Mouse (Mus musculus): Measurements from ENCODE around the gene Raver1. TPM values are rescaled to one million over a fixed set of nuclear protein-coding genes. Genes with fewer than 3 reads are reported as not detected.

The Raver1 gene
- not detected in 2 replicates for polyA plus RNA-seq (2012; ENCODE audit: insufficient read depth, insufficient read length, low replicate concordance, missing spikeins)

DNA sequence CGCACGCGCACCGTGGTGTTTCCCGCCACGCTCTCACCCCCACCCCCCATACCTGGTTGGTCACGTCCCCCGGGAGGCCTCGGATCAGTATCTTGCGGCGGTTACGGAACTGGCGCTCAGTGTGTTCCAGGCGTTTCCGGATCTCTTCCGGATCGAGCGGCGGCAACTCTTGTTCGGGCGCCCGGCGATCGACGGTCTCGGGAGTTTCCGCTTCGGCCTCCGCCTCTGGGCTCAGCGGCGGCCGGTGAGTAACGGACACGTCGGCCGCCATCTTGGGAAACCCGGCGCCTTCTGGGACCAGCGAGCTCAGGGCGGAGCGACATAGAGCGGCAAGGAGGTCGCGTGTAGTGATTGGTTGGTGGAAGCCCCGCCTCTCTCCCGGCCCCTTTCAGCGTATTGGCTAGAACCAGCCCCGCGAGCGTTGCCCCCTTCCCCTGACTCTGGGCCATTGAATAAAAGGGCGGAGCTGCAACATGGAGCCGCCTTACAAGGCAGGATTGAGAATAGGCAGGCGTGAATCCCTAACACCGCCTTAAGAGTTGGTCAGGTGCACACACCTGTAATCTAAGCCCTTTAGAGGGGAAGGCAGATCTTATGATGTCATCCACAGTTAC, at the start of gene Raver1, which contains the start of gene Gm38431:
TSS of gene Raver1 (minus strand) at position 302 of the 614 bp plus-strand sequence.
TSS of gene Gm38431 (minus strand) at position 291 of the 614 bp plus-strand sequence.
- TF ChIP-seq CTCF (IDR thresholded peaks at IDR 0.05; ENCODE audit: insufficient read depth, low read depth, low read length) (no peak), POLR2A (IDR thresholded peaks at IDR 0.05; ENCODE audit: insufficient read depth, low read depth, low read length) (peak; percentile 82; the same call in 1 of the 2 replicates)
- H3K27ac ChIP-seq (ENCODE audit: insufficient read depth, low read depth, low read length) = peak within 1 kb of the TSS; percentile 57
- H3K4me1 ChIP-seq (ENCODE audit: control insufficient read depth, insufficient read depth, low read length) = peaks cover 17% of the 10 kb centered on the region
- H3K4me3 ChIP-seq (ENCODE audit: insufficient read depth, low read depth, low read length) = peak within 1 kb of the TSS; percentile 86
- under 1% methylated on average over 54 of the region's 54 CpGs for WGBS

GRCm38 (mm10) chr9:21138386-21138785, 46.6 kb upstream of the Raver1 start:
- 83% methylated on average over 4 of the region's 4 CpGs for WGBS
- TF ChIP-seq CTCF (IDR thresholded peaks at IDR 0.05; ENCODE audit: insufficient read depth, low read depth, low read length) = no peak
- TF ChIP-seq POLR2A (IDR thresholded peaks at IDR 0.05; ENCODE audit: insufficient read depth, low read depth, low read length) = no peak
- peaks cover 11% of the 10 kb centered on the region for H3K4me1 ChIP-seq (ENCODE audit: control insufficient read depth, insufficient read depth, low read length)
- no peak overlapping the region for H3K4me3 ChIP-seq (ENCODE audit: insufficient read depth, low read depth, low read length)
- no peak overlapping the region for H3K27ac ChIP-seq (ENCODE audit: insufficient read depth, low read depth, low read length)

DNA sequence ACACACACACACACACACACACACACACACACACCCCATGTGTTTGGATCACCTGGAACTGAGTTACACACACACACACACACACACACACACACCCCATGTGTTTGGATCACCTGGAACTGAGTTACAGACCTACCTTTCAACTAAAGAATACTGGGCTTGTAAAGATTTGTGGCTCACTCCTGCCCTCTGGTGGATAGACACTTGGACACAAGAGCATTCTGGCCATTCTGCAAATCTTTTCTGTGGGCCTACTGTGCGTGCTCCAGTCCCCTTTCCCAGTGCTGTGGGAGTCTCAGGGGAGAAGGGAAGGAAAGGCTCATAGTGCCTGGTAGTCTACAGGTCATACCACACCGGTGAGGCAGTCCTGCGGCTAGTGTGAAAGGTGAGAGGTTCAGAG, 45.4 kb upstream of the Raver1 start:
- TF ChIP-seq CTCF (IDR thresholded peaks at IDR 0.05; ENCODE audit: insufficient read depth, low read depth, low read length) (peak; percentile 35; the same call in 1 of the 2 replicates), POLR2A (IDR thresholded peaks at IDR 0.05; ENCODE audit: insufficient read depth, low read depth, low read length) (no peak)
- WGBS = 52% methylated on average over 3 of the region's 3 CpGs
- no peak overlapping the region for H3K4me3 ChIP-seq (ENCODE audit: insufficient read depth, low read depth, low read length)

GRCm38 (mm10) chr9:21136401-21136800, 44.6 kb upstream of the Raver1 start:
- TF ChIP-seq POLR2A (IDR thresholded peaks at IDR 0.05; ENCODE audit: insufficient read depth, low read depth, low read length) = no peak
- no peak for TF ChIP-seq CTCF (IDR thresholded peaks at IDR 0.05; ENCODE audit: insufficient read depth, low read depth, low read length)
- H3K4me1 ChIP-seq (ENCODE audit: control insufficient read depth, insufficient read depth, low read length) = peaks cover 11% of the 10 kb centered on the region
- no peak overlapping the region for H3K27ac ChIP-seq (ENCODE audit: insufficient read depth, low read depth, low read length)
- no peak overlapping the region for H3K4me3 ChIP-seq (ENCODE audit: insufficient read depth, low read depth, low read length)
- WGBS = 72% methylated on average over 6 of the region's 6 CpGs

More for the DNA sequence above, 45.4 kb upstream of the Raver1 start:
- peaks cover 11% of the 10 kb centered on the region for H3K4me1 ChIP-seq (ENCODE audit: control insufficient read depth, insufficient read depth, low read length)
- H3K27ac ChIP-seq (ENCODE audit: insufficient read depth, low read depth, low read length) = no peak overlapping the region

DNA sequence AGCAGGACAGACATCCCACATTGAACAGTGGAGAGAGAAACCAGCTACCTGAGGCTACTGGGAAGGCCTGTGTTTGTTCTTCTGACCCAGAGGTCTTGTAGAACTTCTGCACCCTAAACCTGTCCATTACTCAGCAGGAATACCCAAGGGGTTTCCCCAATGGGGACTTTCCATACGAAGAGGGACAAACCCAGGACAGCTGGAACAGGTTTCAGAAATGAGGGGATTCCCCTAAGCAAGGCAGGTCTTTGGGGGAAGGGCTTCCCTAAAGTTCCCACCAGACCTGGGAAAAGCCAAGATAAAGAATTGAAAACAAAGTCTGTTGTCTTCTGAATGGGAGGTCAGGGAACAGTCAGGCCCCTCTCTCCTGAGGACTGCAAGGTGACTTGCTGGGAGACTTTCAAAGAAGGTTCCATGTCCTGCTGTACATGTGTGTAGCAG, 44.2 kb upstream of the Raver1 start:
- Histone ChIP-seq H3K4me3 (ENCODE audit: insufficient read depth, low read depth, low read length) (no peak overlapping the region), H3K27ac (ENCODE audit: insufficient read depth, low read depth, low read length) (0 out of 2 replicates have a peak overlapping the region, but pooled peaks have one; percentile 45), H3K4me1 (ENCODE audit: control insufficient read depth, insufficient read depth, low read length) (peaks cover 11% of the 10 kb centered on the region)
- 72% methylated on average over 1 of the region's 1 CpGs for WGBS
- no peak for TF ChIP-seq CTCF (IDR thresholded peaks at IDR 0.05; ENCODE audit: insufficient read depth, low read depth, low read length)
- no peak for TF ChIP-seq POLR2A (IDR thresholded peaks at IDR 0.05; ENCODE audit: insufficient read depth, low read depth, low read length)

- whole genome bisulfite sequencing = 69% methylated on average over 4 of the region's 4 CpGs
Measured at GRCm38 (mm10) chr9:21135329-21135890, 43.6 kb upstream of the Raver1 start.

GRCm38 (mm10) chr9:21134595-21135328, 43.0 kb upstream of the Raver1 start:
- peak overlapping the region; percentile 83 for H3K27ac ChIP-seq (ENCODE audit: insufficient read depth, low read depth, low read length)

More at GRCm38 (mm10) chr9:21135329-21135890, 43.6 kb upstream of the Raver1 start:
- TF ChIP-seq CTCF (IDR thresholded peaks at IDR 0.05; ENCODE audit: insufficient read depth, low read depth, low read length) = no peak
- no peak for TF ChIP-seq POLR2A (IDR thresholded peaks at IDR 0.05; ENCODE audit: insufficient read depth, low read depth, low read length)
- Histone ChIP-seq H3K4me1 (ENCODE audit: control insufficient read depth, insufficient read depth, low read length) (peaks cover 11% of the 10 kb centered on the region), H3K4me3 (ENCODE audit: insufficient read depth, low read depth, low read length) (no peak overlapping the region), H3K27ac (ENCODE audit: insufficient read depth, low read depth, low read length) (peak overlapping the region; percentile 81)

DNA sequence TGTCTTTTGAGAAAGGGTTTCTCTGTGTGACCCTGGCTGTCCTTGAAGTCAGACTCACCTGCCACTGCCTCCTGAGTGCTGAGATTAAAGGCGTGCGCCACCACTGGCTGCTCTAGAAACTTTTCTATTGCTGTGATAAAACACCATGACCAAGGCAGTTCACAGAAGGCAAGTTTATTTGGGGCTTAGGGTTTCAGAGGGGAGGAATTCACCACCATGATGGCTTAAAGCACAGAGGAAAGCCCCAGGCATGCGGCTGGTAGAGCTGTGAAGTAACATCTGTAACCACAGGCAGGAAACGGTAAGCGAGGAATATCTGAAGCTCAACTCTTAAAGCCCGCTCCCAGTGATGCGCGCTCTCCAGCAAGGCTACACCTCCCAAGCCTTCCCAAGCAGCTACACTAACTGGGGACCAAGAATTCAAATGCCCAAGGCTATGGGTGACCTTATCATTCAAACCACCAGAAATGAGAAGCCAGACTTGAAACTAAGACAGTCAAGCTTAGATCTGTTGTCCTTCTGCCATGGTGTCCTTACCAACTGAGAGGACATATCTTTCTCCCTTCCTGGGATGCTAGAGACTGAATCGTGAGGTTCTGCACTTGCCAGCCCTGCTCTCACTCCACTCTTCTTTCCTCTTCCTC, 41.4 kb upstream of the Raver1 start:
- Histone ChIP-seq H3K27ac (ENCODE audit: insufficient read depth, low read depth, low read length) (no peak overlapping the region), H3K4me1 (ENCODE audit: control insufficient read depth, insufficient read depth, low read length) (peaks cover 11% of the 10 kb centered on the region), H3K4me3 (ENCODE audit: insufficient read depth, low read depth, low read length) (no peak overlapping the region)
- whole genome bisulfite sequencing = 84% methylated on average over 9 of the region's 9 CpGs
- TF ChIP-seq CTCF (IDR thresholded peaks at IDR 0.05; ENCODE audit: insufficient read depth, low read depth, low read length) = no peak
- TF ChIP-seq POLR2A (IDR thresholded peaks at IDR 0.05; ENCODE audit: insufficient read depth, low read depth, low read length) = no peak

More at GRCm38 (mm10) chr9:21134595-21135328, 43.0 kb upstream of the Raver1 start:
- 35% methylated on average over 9 of the region's 9 CpGs for WGBS
- Histone ChIP-seq H3K4me3 (ENCODE audit: insufficient read depth, low read depth, low read length) (no peak overlapping the region), H3K4me1 (ENCODE audit: control insufficient read depth, insufficient read depth, low read length) (peaks cover 11% of the 10 kb centered on the region)
- TF ChIP-seq POLR2A (IDR thresholded peaks at IDR 0.05; ENCODE audit: insufficient read depth, low read depth, low read length) = no peak
